Mouse (Mus musculus) small intestine, adult 2 months (tissue): ENCODE measurements around the gene Tenm3. TPM values are rescaled to one million over a fixed set of nuclear protein-coding genes. Genes with fewer than 3 reads are reported as not detected.

Source experiments
- H3K27ac ChIP-seq: fragments of 200-500 bp; 2 replicates; pipeline ENCODE4 v1.5.1; 2012; ENCODE audit warnings: low read depth, low read length, control low read depth, inconsistent platforms; ENCODE audit not compliant: insufficient read depth
- H3K27me3 ChIP-seq: fragments of 200-500 bp; 2 replicates; pipeline ENCODE4 v1.6.1; 2012; ENCODE audit warnings: mild to moderate bottlenecking, moderate library complexity, low read length, inconsistent platforms; ENCODE audit not compliant: control insufficient read depth, insufficient read depth
- H3K36me3 ChIP-seq: fragments of 200-500 bp; 2 replicates; pipeline ENCODE4 v1.6.1; 2012; ENCODE audit warnings: mild to moderate bottlenecking, low read length, control low read depth, inconsistent platforms; ENCODE audit not compliant: control insufficient read depth, insufficient read depth
- H3K4me1 ChIP-seq: fragments of 200-500 bp; 2 replicates; pipeline ENCODE4 v1.6.1; 2012; ENCODE audit warnings: low read length, inconsistent platforms, mixed read lengths; ENCODE audit not compliant: control insufficient read depth, insufficient read depth, insufficient read length
- H3K4me3 ChIP-seq: fragments of 200-500 bp; 2 replicates; pipeline ENCODE4 v1.5.1; 2012; ENCODE audit warnings: low read depth, mild to moderate bottlenecking, control low read depth, inconsistent platforms, low read length, moderate library complexity
- CTCF ChIP-seq: fragments of 200-500 bp; IDR thresholded peaks from 2 replicates; pipeline ENCODE4 v1.5.1; 2012; ENCODE audit warnings: low read depth, mild to moderate bottlenecking, control low read depth, inconsistent platforms, low read length, moderate library complexity, mixed read lengths; ENCODE audit not compliant: insufficient replicate concordance, insufficient read length; ENCODE audit errors: extremely low read depth
- POLR2A ChIP-seq: fragments of 200-500 bp; IDR thresholded peaks from 2 replicates; pipeline ENCODE4 v1.6.1; 2012; ENCODE audit warnings: low read depth, mild to moderate bottlenecking, control low read depth, inconsistent platforms, low read length, moderate library complexity
- WGBS: fragments of 180-500 bp; shearing (Covaris S2); methylation state at CpG from one replicate; pipeline ENCODE4 v1.1.7; 2018; 5-methylcytosine and 5-hydroxymethylcytosine counted together
- polyA plus RNA-seq: library from polyadenylated mRNA; depleted of rRNA; stranded (reverse); fragments of >200 nt; gene quantifications from 2 replicates; pipeline ENCODE4 v1.2.3, GENCODE M21; 2012

Gene Tenm3
- polyA plus RNA-seq, 1 experiment: 1.6 TPM

DNA sequence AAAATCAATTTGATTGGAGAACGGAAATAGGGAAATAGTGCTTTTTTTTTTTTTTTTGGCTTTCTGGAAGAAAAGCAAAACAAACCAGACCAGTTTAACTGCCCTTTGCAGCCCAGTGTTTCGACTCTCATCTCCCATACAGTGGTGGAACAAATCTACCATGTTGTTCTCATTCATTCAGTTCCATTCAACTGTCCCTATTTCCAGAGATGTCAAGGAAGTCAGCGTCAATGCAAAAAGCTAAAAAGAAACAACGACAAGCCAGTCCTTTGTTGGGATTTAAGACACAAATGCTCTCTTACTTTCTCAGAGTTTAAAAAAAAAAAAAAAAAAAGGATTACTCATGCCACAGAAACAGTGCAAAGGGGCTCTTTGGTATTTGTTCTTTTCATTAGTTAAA, 502.1 kb downstream of the Tenm3 start:
- H3K27me3 ChIP-seq: no peaks in the 10 kb centered on the region
- H3K4me1 ChIP-seq: no peaks in the 10 kb centered on the region
- TF ChIP-seq POLR2A (no peak), CTCF (no peak)
- WGBS: 65% methylated on average over 4 of the region's 4 CpGs
- no peak overlapping the region for H3K4me3 ChIP-seq
- H3K27ac ChIP-seq: no peak overlapping the region
- H3K36me3 ChIP-seq: no peaks in the 10 kb centered on the region

- Histone ChIP-seq H3K27ac (no peak overlapping the region), H3K4me1 (no peaks in the 10 kb centered on the region), H3K27me3 (no peaks in the 10 kb centered on the region), H3K4me3 (no peak overlapping the region), H3K36me3 (no peaks in the 10 kb centered on the region)
- no peak for TF ChIP-seq POLR2A
- WGBS: 84% methylated on average over 5 of the region's 5 CpGs
Measured at GRCm38 (mm10) chr8:48341276-48341675, 502.5 kb downstream of the Tenm3 start.

DNA sequence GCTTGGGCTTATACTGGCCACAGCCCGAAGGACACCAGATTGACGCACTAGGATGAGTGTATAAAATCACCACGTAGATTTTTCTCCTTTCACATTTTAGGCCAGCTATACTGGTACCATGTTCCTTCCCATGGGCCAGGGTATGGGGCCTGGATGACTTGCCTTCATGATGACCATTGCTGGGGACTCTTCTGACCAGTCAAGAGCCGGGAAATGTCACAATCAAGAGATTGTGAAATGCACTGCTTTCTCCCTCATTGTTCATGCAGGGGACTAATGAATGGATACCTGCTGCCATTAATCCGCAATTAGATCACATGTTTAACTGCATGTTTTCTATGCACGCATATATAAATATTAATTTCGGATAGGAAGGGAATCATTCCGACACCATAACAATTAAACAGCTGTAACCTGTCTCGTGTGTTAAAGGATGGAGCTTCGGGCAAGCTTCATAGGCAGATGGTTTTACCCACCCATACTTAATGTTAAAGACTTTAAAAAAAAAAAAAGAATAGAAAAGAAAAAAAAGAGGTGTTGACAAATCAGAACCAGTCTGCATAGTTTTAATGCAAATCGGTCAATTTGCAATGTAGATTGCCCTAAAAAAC, 521.0 kb downstream of the Tenm3 start:
- H3K4me1 ChIP-seq: no peaks in the 10 kb centered on the region
- TF ChIP-seq CTCF (no peak), POLR2A (no peak)
- no peak overlapping the region for H3K27ac ChIP-seq
- H3K27me3 ChIP-seq: no peaks in the 10 kb centered on the region
- H3K4me3 ChIP-seq: no peak overlapping the region
- WGBS: 94% methylated on average over 11 of the region's 11 CpGs
- H3K36me3 ChIP-seq: no peaks in the 10 kb centered on the region

DNA sequence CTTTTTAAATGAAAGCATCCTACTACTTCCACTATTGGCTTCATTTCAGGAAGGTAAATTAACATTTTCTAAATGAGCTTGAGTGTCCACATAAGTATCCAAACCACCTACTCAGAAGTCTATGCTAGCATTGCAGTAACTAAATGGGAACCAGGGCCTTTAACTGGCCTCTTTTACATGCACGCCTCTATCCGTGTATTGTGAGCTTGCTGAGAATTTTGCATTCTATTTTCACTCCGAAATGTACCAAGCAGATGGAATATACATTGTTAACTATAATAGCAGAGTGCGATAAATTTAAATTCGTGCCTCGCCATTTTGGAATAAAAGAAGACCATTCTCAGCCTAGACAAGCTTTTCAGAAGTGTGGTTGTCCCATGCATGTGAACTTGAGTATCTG, 521.5 kb downstream of the Tenm3 start:
- H3K4me3 ChIP-seq: no peak overlapping the region
- H3K27ac ChIP-seq: no peak overlapping the region
- TF ChIP-seq POLR2A (no peak), CTCF (no peak)
- 93% methylated on average over 6 of the region's 6 CpGs for whole genome bisulfite sequencing
- H3K36me3 ChIP-seq: no peaks in the 10 kb centered on the region
- H3K27me3 ChIP-seq: no peaks in the 10 kb centered on the region
- H3K4me1 ChIP-seq: no peaks in the 10 kb centered on the region

GRCm38 (mm10) chr8:48319674-48320073, 524.1 kb downstream of the Tenm3 start:
- H3K4me3 ChIP-seq: no peak overlapping the region
- no peaks in the 10 kb centered on the region for H3K27me3 ChIP-seq
- no peak overlapping the region for H3K27ac ChIP-seq
- WGBS: 90% methylated on average over 3 of the region's 3 CpGs
- no peaks in the 10 kb centered on the region for H3K4me1 ChIP-seq
- H3K36me3 ChIP-seq: no peaks in the 10 kb centered on the region
- TF ChIP-seq POLR2A: no peak
- no peak for TF ChIP-seq CTCF

GRCm38 (mm10) chr8:48317498-48317897, 526.3 kb downstream of the Tenm3 start:
- H3K4me3 ChIP-seq: no peak overlapping the region
- no peaks in the 10 kb centered on the region for H3K4me1 ChIP-seq
- TF ChIP-seq POLR2A (no peak), CTCF (no peak)
- H3K27ac ChIP-seq: no peak overlapping the region
- WGBS: 86% methylated on average over 10 of the region's 10 CpGs
- no peaks in the 10 kb centered on the region for H3K36me3 ChIP-seq
- no peaks in the 10 kb centered on the region for H3K27me3 ChIP-seq

DNA sequence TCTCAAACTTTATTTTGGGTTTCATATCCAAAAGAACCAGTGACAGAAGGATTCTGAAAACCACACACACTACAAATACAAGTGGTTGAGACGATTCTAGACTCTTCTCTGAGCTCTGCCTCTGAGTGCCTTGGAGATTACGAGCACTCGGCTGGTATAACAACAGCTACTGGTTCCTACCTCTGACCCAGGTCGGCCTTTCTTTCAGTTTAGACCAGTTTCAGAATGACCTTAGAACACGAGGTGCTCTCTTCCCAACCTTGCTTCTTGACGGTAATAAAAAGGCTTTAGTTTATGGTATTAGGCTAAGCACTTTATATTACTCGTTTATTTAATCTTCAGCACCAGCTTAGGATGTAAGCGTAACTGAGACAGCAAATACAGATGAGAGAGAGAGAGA, 528.1 kb downstream of the Tenm3 start:
- Histone ChIP-seq H3K27ac (no peak overlapping the region), H3K4me3 (no peak overlapping the region), H3K4me1 (no peaks in the 10 kb centered on the region), H3K36me3 (no peaks in the 10 kb centered on the region), H3K27me3 (no peaks in the 10 kb centered on the region)
- TF ChIP-seq POLR2A (no peak), CTCF (no peak)
- 35% methylated on average over 8 of the region's 8 CpGs for WGBS

GRCm38 (mm10) chr8:48313985-48314368, 529.8 kb downstream of the Tenm3 start:
- H3K27me3 ChIP-seq: no peaks in the 10 kb centered on the region
- H3K27ac ChIP-seq: no peak overlapping the region
- 71% methylated on average over 5 of the region's 5 CpGs for WGBS
- H3K4me1 ChIP-seq: no peaks in the 10 kb centered on the region
- TF ChIP-seq CTCF (no peak), POLR2A (no peak)
- H3K4me3 ChIP-seq: no peak overlapping the region
- no peaks in the 10 kb centered on the region for H3K36me3 ChIP-seq
